Comparison of ENCODE assay signal across 19 mouse cellular contexts in the genomic region with DNA sequence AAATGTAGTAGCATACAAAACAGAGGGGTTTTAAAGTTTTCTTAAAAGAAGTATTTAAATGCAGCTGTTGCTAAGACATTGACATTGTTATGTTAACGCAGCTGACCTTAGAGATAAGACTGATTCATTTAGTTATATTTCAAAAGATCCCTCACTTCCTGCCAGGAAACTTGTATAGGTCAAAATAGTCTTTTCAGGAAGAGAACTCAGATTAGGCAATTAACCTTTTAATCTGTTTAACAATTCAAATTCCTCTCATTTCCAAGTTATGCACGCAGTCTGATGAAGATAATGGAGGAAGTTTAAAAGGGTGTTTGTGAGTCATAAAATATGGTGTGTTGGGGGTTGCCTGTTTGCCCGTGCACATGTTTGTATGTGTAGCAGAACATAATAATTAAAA.
"Had no signal": no experiment of that assay in that cellular context is flagged by ENCODE, and none has a peak within 500 bp of the region (broad histone marks: within the 10 kb centered on the region; RNA-seq: fewer than 3 reads in every experiment).

No protein-coding gene starts in this region.

- DNase-seq: kidney, adult 11 months; kidney, adult 8-10 months; kidney, postnatal 4 days; left cerebral cortex, postnatal 4 days; liver, embryonic 13.5 days; lung, adult 2 months; midbrain, embryonic 14.5 days; right cerebral cortex, adult 18-20 months; right cerebral cortex, postnatal 14 days; right cerebral cortex, postnatal 4 days; thymus, adult 2 months; thymus, postnatal 14 days; thymus, postnatal 4 days had no signal

- H3K9me3 ChIP-seq: intestine, embryonic 15.5 days; kidney, embryonic 15.5 days; limb, embryonic 12.5 days; limb, embryonic 15.5 days; liver, embryonic 13.5 days had no signal

- H3K4me1 ChIP-seq: intestine, embryonic 15.5 days; limb, embryonic 12.5 days; limb, embryonic 15.5 days; liver, embryonic 13.5 days had no signal

- H3K27ac ChIP-seq: intestine, embryonic 15.5 days; kidney, embryonic 15.5 days; limb, embryonic 12.5 days; limb, embryonic 15.5 days; liver, embryonic 13.5 days; stomach, postnatal 0 days had no signal

- H3K27me3 ChIP-seq: intestine, embryonic 15.5 days; kidney, embryonic 15.5 days; limb, embryonic 12.5 days; limb, embryonic 15.5 days; liver, embryonic 13.5 days had no signal

- H3K9ac ChIP-seq: intestine, embryonic 15.5 days; kidney, embryonic 15.5 days; limb, embryonic 12.5 days; limb, embryonic 15.5 days; liver, embryonic 13.5 days had no signal

- H3K4me2 ChIP-seq: intestine, embryonic 15.5 days; kidney, embryonic 15.5 days; limb, embryonic 12.5 days; limb, embryonic 15.5 days; liver, embryonic 13.5 days; midbrain, embryonic 11.5 days had no signal

- H3K4me3 ChIP-seq: intestine, embryonic 15.5 days; kidney, embryonic 15.5 days; limb, embryonic 12.5 days; limb, embryonic 15.5 days; liver, embryonic 13.5 days had no signal

- H3K36me3 ChIP-seq: intestine, embryonic 15.5 days; kidney, embryonic 15.5 days; limb, embryonic 12.5 days; limb, embryonic 15.5 days; liver, embryonic 13.5 days had no signal

- ATAC-seq: intestine, embryonic 15.5 days had no signal
